ENCODE assay signal across 8 mouse cellular contexts in genomic region chr13:48262451-48262969, GRCm38 (mm10). TPM values are rescaled to one million over a fixed set of nuclear protein-coding genes. Genes with fewer than 3 reads are reported as not detected.
DNase-seq lines count a peak whose midpoint lies in the region; ATAC-seq lines count a peak whose summit lies in the region.

No protein-coding gene starts in this region.

- H3K4me2 ChIP-seq in forebrain, embryonic 16.5 days (ENCODE audit: low read length), result peak overlapping the region; percentile 92
- H3K4me2 ChIP-seq in intestine, embryonic 14.5 days (ENCODE audit: low read length), result peak overlapping the region; percentile 90
- peak overlapping the region; percentile 76 for H3K4me2 ChIP-seq in liver, embryonic 12.5 days
- H3K4me2 ChIP-seq in neural tube, embryonic 11.5 days (ENCODE audit: low read depth), result peak overlapping the region; percentile 51

- peaks cover 25% of the 10 kb centered on the region for H3K4me1 ChIP-seq in forebrain, embryonic 16.5 days (replicated peaks; ENCODE audit: control insufficient read depth, insufficient read depth, low read length)
- peaks cover 8% of the 10 kb centered on the region; the same call in 1 of the 2 replicates for H3K4me1 ChIP-seq in intestine, embryonic 14.5 days (replicated peaks; ENCODE audit: control insufficient read depth, insufficient read depth, low read length)
- H3K4me1 ChIP-seq in liver, embryonic 12.5 days, result peaks cover 14% of the 10 kb centered on the region; the same call in 1 of the 2 replicates
- H3K4me1 ChIP-seq in neural tube, embryonic 11.5 days (ENCODE audit: control insufficient read depth, insufficient read depth, low read length), result peaks cover 9% of the 10 kb centered on the region

- H3K9ac ChIP-seq in forebrain, embryonic 16.5 days (replicated peaks; ENCODE audit: low read depth, low read length), result peak overlapping the region; percentile 96
- peak overlapping the region; percentile 73 for H3K9ac ChIP-seq in intestine, embryonic 14.5 days (ENCODE audit: low read length)
- no peak overlapping the region for H3K9ac ChIP-seq in liver, embryonic 12.5 days
- H3K9ac ChIP-seq in neural tube, embryonic 11.5 days (ENCODE audit: low read length), result peak overlapping the region; percentile 94

- DNase-seq in adrenal gland, adult 2 months, result peak; percentile 24
- no peak for DNase-seq in adrenal gland, postnatal 4 days (ENCODE audit: low spot score in 2 of 2)
- peak; percentile 24 for DNase-seq in cerebellum, adult 11-12 months
- peak; percentile 76 for DNase-seq in intestine, embryonic 14.5 days (ENCODE audit: low spot score)
- peak; percentile 53 for DNase-seq in neural tube, embryonic 11.5 days (ENCODE audit: low spot score)

- H3K27me3 ChIP-seq in forebrain, embryonic 16.5 days (replicated peaks; ENCODE audit: control insufficient read depth, insufficient read depth, low read length), result no peaks in the 10 kb centered on the region
- peaks cover 23% of the 10 kb centered on the region for H3K27me3 ChIP-seq in intestine, embryonic 14.5 days (replicated peaks; ENCODE audit: control insufficient read depth, insufficient read depth, low read length)
- peaks cover 64% of the 10 kb centered on the region for H3K27me3 ChIP-seq in liver, embryonic 12.5 days (replicated peaks)
- no peaks in the 10 kb centered on the region for H3K27me3 ChIP-seq in neural tube, embryonic 11.5 days (ENCODE audit: control insufficient read depth, insufficient read depth, low read length)

- peak overlapping the region; percentile 96 for H3K27ac ChIP-seq in forebrain, embryonic 16.5 days (ENCODE audit: low read length)
- no peak overlapping the region; the same call in 1 of the 2 replicates for H3K27ac ChIP-seq in intestine, embryonic 14.5 days (ENCODE audit: low read depth)
- no peak overlapping the region for H3K27ac ChIP-seq in liver, embryonic 12.5 days
- H3K27ac ChIP-seq in neural tube, embryonic 11.5 days (ENCODE audit: low read depth, low read length), result peak overlapping the region; percentile 87

- ATAC-seq in forebrain, embryonic 16.5 days, result no peak
- ATAC-seq in intestine, embryonic 14.5 days (replicated peaks; ENCODE audit: low FRiP score, low TSS enrichment, low read depth), result no peak
- ATAC-seq in liver, embryonic 12.5 days, result no peak
- ATAC-seq in neural tube, embryonic 11.5 days (ENCODE audit: insufficient read depth, low FRiP score, low TSS enrichment), result no peak
- ATAC-seq in CD4-positive, CD25-positive, alpha-beta regulatory T cell, adult 4 months, result no peak

- no peaks in the 10 kb centered on the region for H3K36me3 ChIP-seq in forebrain, embryonic 16.5 days (ENCODE audit: control insufficient read depth, insufficient read depth)
- no peaks in the 10 kb centered on the region for H3K36me3 ChIP-seq in intestine, embryonic 14.5 days (ENCODE audit: control insufficient read depth, insufficient read depth, low read length)
- H3K36me3 ChIP-seq in liver, embryonic 12.5 days, result no peaks in the 10 kb centered on the region
- H3K36me3 ChIP-seq in neural tube, embryonic 11.5 days (ENCODE audit: control insufficient read depth, insufficient read depth, low read length), result no peaks in the 10 kb centered on the region

- WGBS in forebrain, embryonic 16.5 days, result under 1% methylated on average over 24 of the region's 25 CpGs
- under 1% methylated on average over 25 of the region's 25 CpGs for WGBS in intestine, embryonic 14.5 days
- WGBS in liver, embryonic 12.5 days (ENCODE audit: insufficient replicate concordance), result 3% methylated on average over 25 of the region's 25 CpGs
- WGBS in neural tube, embryonic 11.5 days, result under 1% methylated on average over 24 of the region's 25 CpGs

- H3K4me3 ChIP-seq in forebrain, embryonic 16.5 days (replicated peaks; ENCODE audit: low read length), result peak overlapping the region; percentile 91
- H3K4me3 ChIP-seq in intestine, embryonic 14.5 days (ENCODE audit: low read depth, low read length), result peak overlapping the region; percentile 65
- peak overlapping the region; percentile 55 for H3K4me3 ChIP-seq in liver, embryonic 12.5 days
- peak overlapping the region; percentile 85 for H3K4me3 ChIP-seq in neural tube, embryonic 11.5 days (ENCODE audit: low read depth, low read length)

- no peaks in the 10 kb centered on the region for H3K9me3 ChIP-seq in forebrain, embryonic 16.5 days (ENCODE audit: control insufficient read depth, low read length)
- no peaks in the 10 kb centered on the region for H3K9me3 ChIP-seq in intestine, embryonic 14.5 days (ENCODE audit: control insufficient read depth, low read length)
- no peaks in the 10 kb centered on the region for H3K9me3 ChIP-seq in liver, embryonic 12.5 days (replicated peaks)
- H3K9me3 ChIP-seq in neural tube, embryonic 11.5 days (ENCODE audit: control insufficient read depth, low read length), result no peaks in the 10 kb centered on the region

RNA-seq across cellular contexts. Expression of gene Id4, which starts 1.5 kb away (rescaled TPM):
- total RNA-seq in adrenal gland, adult 2 months (2021), result 1 to 10 TPM in 1 of 2 experiments, under 1 TPM in 1; 0.86 to 3.1 TPM
- 1.3 and 2.3 TPM in 2 replicates for polyA plus RNA-seq in adrenal gland, adult 2 months (2012; rRNA removed)
- total RNA-seq in adrenal gland, postnatal 4 days (2021), result 1 to 10 TPM; 5.1 to 7.7 TPM
- 72.7 and 77.9 TPM in 2 replicates for polyA plus RNA-seq in forebrain, embryonic 16.5 days (2015; fragmentation: Nextera tagmentation; extraction: Ambion mirVana)
- polyA plus RNA-seq in intestine, embryonic 14.5 days (2014; fragmentation: Nextera tagmentation; extraction: Ambion mirVana), result 10.9 and 15.2 TPM in 2 replicates
- polyA plus RNA-seq in liver, embryonic 12.5 days (2016; fragmentation: Nextera tagmentation; extraction: Ambion mirVana), result 0.54 and 0.67 TPM in 2 replicates
- 49.5 and 52.5 TPM in 2 replicates for polyA plus RNA-seq in neural tube, embryonic 11.5 days (2014; fragmentation: Nextera tagmentation; extraction: Ambion mirVana)
- polyA plus RNA-seq in CD4-positive, CD25-positive, alpha-beta regulatory T cell, adult 4 months (2017; shearing (Covaris generic)), result not detected

Comparison
In these comparisons a context has a peak if more than half of its experiments do, and no peak if none do; other contexts are left out.
1. DNase-seq: peak in adrenal gland, adult 2 months (single experiment), cerebellum, adult 11-12 months (single experiment), intestine, embryonic 14.5 days (single experiment) and neural tube, embryonic 11.5 days (single experiment); none in adrenal gland, postnatal 4 days (0 of 2).
2. H3K27ac ChIP-seq: peak in forebrain, embryonic 16.5 days (single experiment) and neural tube, embryonic 11.5 days (single experiment); none in intestine, embryonic 14.5 days (single experiment) and liver, embryonic 12.5 days (single experiment).
3. Peak in every context shown above with its lines, with median percentiles within 50 percentile points of each other: H3K4me2 ChIP-seq and H3K4me3 ChIP-seq.